Mouse (Mus musculus) liver, postnatal 0 days (tissue): Measurements from ENCODE around the gene AC109138.7.
A peak's percentile ranks its signal among the peaks of the same experiment; 100 is the strongest.

Experiments used
- CTCF ChIP-seq: sonication (generic); IDR thresholded peaks from 2 replicates; pipeline ENCODE4 v1.5.1; 2016; ENCODE audit warnings: antibody characterized with exemption, low read depth
- EP300 ChIP-seq: IDR thresholded peaks from 2 replicates; pipeline ENCODE4 v1.6.1; 2016; ENCODE audit warnings: antibody characterized with exemption, low read depth, mild to moderate bottlenecking

- TF ChIP-seq CTCF (peak; percentile 98), EP300 (no peak)
These were observed 43.2 kb downstream of the AC109138.7 start for GRCm38 (mm10) chr19:4257216-4257896.
